Mouse (Mus musculus) midbrain, embryonic 16.5 days (tissue): Measurements from ENCODE around the gene Pdgfb. TPM values are rescaled to one million over a fixed set of nuclear protein-coding genes. Genes with fewer than 3 reads are reported as not detected.

Experiments used
- ATAC-seq: fragments of 200-750 bp; cut with Nextera tagmentation; 2 replicates; pipeline ENCODE4 v1.8.0; 2017; ENCODE audit warnings: moderate TSS enrichment
- H3K27ac ChIP-seq: fragments of 300-500 bp; sonication (generic); 2 replicates; pipeline ENCODE4 v1.5.1; 2014; ENCODE audit warnings: mild to moderate bottlenecking, low read length, mixed read lengths
- H3K27me3 ChIP-seq: fragments of 300-500 bp; sonication (generic); 2 replicates; pipeline ENCODE4 v1.6.1; 2014; ENCODE audit warnings: low read depth, low read length, mixed read lengths; ENCODE audit not compliant: control insufficient read depth, insufficient read depth
- H3K36me3 ChIP-seq: fragments of 300-500 bp; sonication (generic); 2 replicates; pipeline ENCODE4 v1.6.1; 2014; ENCODE audit warnings: mild to moderate bottlenecking, low read length, moderate library complexity, mixed read lengths; ENCODE audit not compliant: control insufficient read depth, insufficient read depth
- H3K4me1 ChIP-seq: fragments of 300-500 bp; sonication (generic); 2 replicates; pipeline ENCODE4 v1.6.1; 2014; ENCODE audit warnings: mild to moderate bottlenecking, low read length, mixed read lengths; ENCODE audit not compliant: control insufficient read depth, insufficient read depth
- H3K4me2 ChIP-seq: fragments of 300-500 bp; sonication (generic); 2 replicates; pipeline ENCODE4 v1.6.1; 2014; ENCODE audit warnings: mild to moderate bottlenecking, low read length, mixed read lengths
- H3K4me3 ChIP-seq: fragments of 300-500 bp; sonication (generic); 2 replicates; pipeline ENCODE4 v1.5.1; 2014; ENCODE audit warnings: low read depth, mild to moderate bottlenecking, low read length, moderate library complexity, mixed read lengths
- H3K9ac ChIP-seq: fragments of 300-500 bp; sonication (generic); 2 replicates; pipeline ENCODE4 v1.6.1; 2014; ENCODE audit warnings: low read depth, low read length, mixed read lengths
- H3K9me3 ChIP-seq: fragments of 300-500 bp; sonication (generic); replicated peaks from 2 replicates; pipeline ENCODE4 v1.6.1; 2014; ENCODE audit warnings: mild to moderate bottlenecking, low read length, mixed read lengths; ENCODE audit not compliant: control insufficient read depth, poor library complexity, severe bottlenecking
- WGBS: fragments of 180-500 bp; shearing (Covaris S2); extraction: QIAGEN DNeasy Blood & Tissue Kit; methylation state at CpG from one replicate; pipeline ENCODE4 v1.1.7; 2014; 5-methylcytosine and 5-hydroxymethylcytosine counted together
- polyA plus RNA-seq: library from polyadenylated mRNA; unstranded; fragments of >200 nt; fragmentation: Nextera tagmentation; extraction: Ambion mirVana; gene quantifications from 2 replicates; pipeline ENCODE4 v1.2.1, GENCODE M21; 2015

Pdgfb gene
- polyA plus RNA-seq, 1 experiment from 2014 or later = 6.8 TPM

GRCm38 (mm10) chr15:80006156-80006555, 8.6 kb downstream of the Pdgfb start:
- H3K36me3 ChIP-seq = no peaks in the 10 kb centered on the region
- H3K9ac ChIP-seq = no peak overlapping the region
- H3K4me3 ChIP-seq = no peak overlapping the region
- H3K9me3 ChIP-seq = no peaks in the 10 kb centered on the region
- no peak overlapping the region for H3K4me2 ChIP-seq
- 84% methylated on average over 7 of the region's 7 CpGs for WGBS
- H3K27ac ChIP-seq = no peak overlapping the region
- H3K4me1 ChIP-seq = no peaks in the 10 kb centered on the region
- H3K27me3 ChIP-seq = peaks cover 2% of the 10 kb centered on the region
- no peak for ATAC-seq

- no peaks in the 10 kb centered on the region for H3K36me3 ChIP-seq
- H3K9me3 ChIP-seq = no peaks in the 10 kb centered on the region
- H3K27ac ChIP-seq = no peak overlapping the region
- ATAC-seq = no peak
- H3K27me3 ChIP-seq = no peaks in the 10 kb centered on the region
- WGBS = 81% methylated on average over 10 of the region's 10 CpGs
- no peaks in the 10 kb centered on the region for H3K4me1 ChIP-seq
- H3K4me2 ChIP-seq = no peak overlapping the region
- H3K9ac ChIP-seq = no peak overlapping the region
- H3K4me3 ChIP-seq = no peak overlapping the region
These were observed 9.3 kb downstream of the Pdgfb start for GRCm38 (mm10) chr15:80005436-80005835.

DNA sequence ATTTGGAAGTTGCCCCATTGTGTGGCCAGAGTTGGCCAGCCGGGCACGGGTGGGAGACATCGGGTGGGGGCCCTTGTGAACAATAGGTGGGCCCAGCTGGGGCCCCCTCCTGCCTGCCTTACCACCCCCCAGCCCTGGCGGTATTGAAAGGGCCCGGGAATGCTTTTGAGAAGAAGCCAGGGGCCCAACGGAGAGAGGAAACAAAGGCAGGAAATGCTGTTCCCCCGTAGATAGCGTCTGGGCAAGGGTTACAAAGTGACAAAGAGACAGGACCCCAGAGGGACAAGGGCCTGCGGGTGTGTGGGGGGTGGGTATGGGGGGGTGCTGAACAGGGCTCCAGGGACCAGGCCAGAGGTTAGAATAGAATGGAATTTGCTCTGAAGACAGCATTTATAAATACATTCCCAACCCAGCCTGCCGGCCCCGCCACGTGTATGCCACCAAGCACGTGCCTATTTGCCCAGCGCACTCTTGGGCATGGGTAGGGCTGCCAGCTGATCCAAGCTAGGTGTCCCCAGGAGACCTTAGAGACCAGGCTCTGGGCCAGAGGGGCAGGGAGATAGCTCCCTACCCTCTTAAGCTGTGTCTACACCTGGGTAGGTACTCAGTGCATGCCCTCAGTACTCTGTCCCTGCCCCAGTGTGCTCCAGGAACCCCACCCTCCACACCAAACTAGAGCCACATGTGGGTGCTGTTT, 10.0 kb downstream of the Pdgfb start:
- H3K27ac ChIP-seq = no peak overlapping the region
- no peaks in the 10 kb centered on the region for H3K9me3 ChIP-seq
- H3K9ac ChIP-seq = no peak overlapping the region
- H3K4me3 ChIP-seq = no peak overlapping the region
- 0 out of 2 replicates have a peak, but pooled peaks have one; percentile 21 for ATAC-seq
- H3K4me2 ChIP-seq = no peak overlapping the region
- no peaks in the 10 kb centered on the region for H3K36me3 ChIP-seq
- 7% methylated on average over 14 of the region's 14 CpGs for WGBS
- no peaks in the 10 kb centered on the region for H3K27me3 ChIP-seq
- no peaks in the 10 kb centered on the region for H3K4me1 ChIP-seq

- H3K36me3 ChIP-seq = no peaks in the 10 kb centered on the region
- no peak for ATAC-seq
- H3K27me3 ChIP-seq = no peaks in the 10 kb centered on the region
- no peak overlapping the region for H3K9ac ChIP-seq
- no peak overlapping the region for H3K4me2 ChIP-seq
- no peaks in the 10 kb centered on the region for H3K9me3 ChIP-seq
- 52% methylated on average over 2 of the region's 2 CpGs for WGBS
- no peak overlapping the region for H3K27ac ChIP-seq
- no peaks in the 10 kb centered on the region for H3K4me1 ChIP-seq
- no peak overlapping the region for H3K4me3 ChIP-seq
These were observed 11.2 kb downstream of the Pdgfb start for GRCm38 (mm10) chr15:80003581-80003980.

GRCm38 (mm10) chr15:80001601-80002000, 13.2 kb downstream of the Pdgfb start:
- Histone ChIP-seq H3K9me3 (no peaks in the 10 kb centered on the region), H3K4me1 (no peaks in the 10 kb centered on the region), H3K4me2 (no peak overlapping the region), H3K36me3 (no peaks in the 10 kb centered on the region), H3K9ac (no peak overlapping the region), H3K27ac (no peak overlapping the region), H3K27me3 (no peaks in the 10 kb centered on the region), H3K4me3 (no peak overlapping the region)
- no peak for ATAC-seq
- WGBS = 94% methylated on average over 23 of the region's 23 CpGs

GRCm38 (mm10) chr15:80000694-80001093, 14.1 kb downstream of the Pdgfb start:
- Histone ChIP-seq H3K4me1 (no peaks in the 10 kb centered on the region), H3K9me3 (no peaks in the 10 kb centered on the region), H3K27ac (no peak overlapping the region), H3K4me2 (no peak overlapping the region), H3K27me3 (no peaks in the 10 kb centered on the region), H3K4me3 (no peak overlapping the region), H3K36me3 (no peaks in the 10 kb centered on the region), H3K9ac (no peak overlapping the region)
- no peak for ATAC-seq
- 61% methylated on average over 8 of the region's 8 CpGs for WGBS

- no peak for ATAC-seq
- WGBS = 66% methylated on average over 3 of the region's 3 CpGs
These were observed 16.8 kb downstream of the Pdgfb start for GRCm38 (mm10) chr15:79997988-79998387.

DNA sequence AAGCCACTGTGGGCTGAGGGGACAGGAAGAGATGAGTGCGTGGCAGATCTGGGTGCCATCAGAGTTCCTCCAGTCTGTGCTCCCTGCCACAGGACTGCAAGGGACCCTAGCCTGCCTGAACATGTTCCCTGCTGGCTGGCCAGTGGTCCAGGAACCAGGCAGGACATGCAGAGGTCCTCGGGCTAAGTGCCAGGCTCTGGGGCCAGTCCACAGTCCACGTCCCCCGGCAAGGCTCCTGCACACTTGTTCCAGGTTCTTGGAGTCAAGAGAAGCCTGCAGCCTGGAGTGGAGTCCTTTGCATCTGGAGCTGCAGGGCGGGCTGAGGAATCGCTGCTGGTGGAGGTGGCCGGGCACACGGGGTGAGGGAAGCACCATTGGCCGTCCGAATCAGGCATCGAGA, 18.0 kb downstream of the Pdgfb start:
- Histone ChIP-seq H3K9me3 (no peaks in the 10 kb centered on the region), H3K27ac (no peak overlapping the region), H3K4me1 (no peaks in the 10 kb centered on the region), H3K36me3 (no peaks in the 10 kb centered on the region), H3K4me2 (no peak overlapping the region), H3K9ac (no peak overlapping the region), H3K4me3 (no peak overlapping the region), H3K27me3 (no peaks in the 10 kb centered on the region)
- WGBS = 93% methylated on average over 11 of the region's 11 CpGs
- no peak for ATAC-seq

More at GRCm38 (mm10) chr15:79997988-79998387, 16.8 kb downstream of the Pdgfb start:
- Histone ChIP-seq H3K27ac (no peak overlapping the region), H3K36me3 (no peaks in the 10 kb centered on the region), H3K9ac (no peak overlapping the region), H3K4me2 (no peak overlapping the region), H3K4me1 (no peaks in the 10 kb centered on the region), H3K27me3 (no peaks in the 10 kb centered on the region), H3K4me3 (no peak overlapping the region), H3K9me3 (no peaks in the 10 kb centered on the region)

DNA sequence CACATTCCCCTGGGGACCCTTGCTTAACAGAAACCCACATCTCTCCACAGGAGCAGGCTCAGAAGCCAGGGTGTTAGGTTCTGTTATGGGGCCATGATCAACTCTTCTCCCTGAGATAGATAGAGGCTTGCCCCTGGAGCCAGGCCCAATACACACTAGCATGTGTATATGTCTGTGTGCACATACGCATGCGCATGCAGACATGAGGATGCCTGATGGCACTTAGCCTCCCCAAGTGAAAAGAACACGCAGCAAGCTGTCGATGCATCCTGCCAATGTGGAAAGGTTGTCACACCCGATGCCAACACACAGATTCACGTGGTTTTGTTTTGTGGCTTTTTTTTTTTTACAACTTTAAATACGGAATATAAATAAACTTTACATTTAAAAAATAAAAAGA, 19.2 kb downstream of the Pdgfb start:
- Histone ChIP-seq H3K27ac (no peak overlapping the region), H3K9me3 (no peaks in the 10 kb centered on the region), H3K4me3 (no peak overlapping the region), H3K4me1 (no peaks in the 10 kb centered on the region), H3K4me2 (no peak overlapping the region), H3K36me3 (no peaks in the 10 kb centered on the region), H3K27me3 (no peaks in the 10 kb centered on the region), H3K9ac (no peak overlapping the region)
- 94% methylated on average over 7 of the region's 7 CpGs for WGBS
- no peak for ATAC-seq
